Mouse (Mus musculus) intestine, embryonic 15.5 days (tissue): ENCODE measurements around the gene Bcar1. TPM values are rescaled to one million over a fixed set of nuclear protein-coding genes. Genes with fewer than 3 reads are reported as not detected.

Experiments
- ATAC-seq: fragments of 200-750 bp; cut with Nextera tagmentation; 2 replicates; pipeline ENCODE4 v1.8.0; 2017; ENCODE audit warnings: moderate TSS enrichment, moderate library complexity
- H3K27ac ChIP-seq: fragments of 300-500 bp; sonication (generic); 2 replicates; pipeline ENCODE4 v1.5.1; 2015; ENCODE audit warnings: mild to moderate bottlenecking, inconsistent platforms
- H3K27me3 ChIP-seq: fragments of 300-500 bp; sonication (generic); replicated peaks from 2 replicates; pipeline ENCODE4 v1.6.1; 2015; ENCODE audit warnings: inconsistent platforms
- H3K36me3 ChIP-seq: fragments of 300-500 bp; sonication (generic); 2 replicates; pipeline ENCODE4 v1.6.1; 2015; ENCODE audit warnings: inconsistent platforms
- H3K4me1 ChIP-seq: fragments of 300-500 bp; sonication (generic); replicated peaks from 2 replicates; pipeline ENCODE4 v1.6.1; 2015; ENCODE audit warnings: inconsistent platforms
- H3K4me2 ChIP-seq: fragments of 300-500 bp; sonication (generic); replicated peaks from 2 replicates; pipeline ENCODE4 v1.6.1; 2015; ENCODE audit warnings: mild to moderate bottlenecking, inconsistent platforms
- H3K4me3 ChIP-seq: fragments of 300-500 bp; sonication (generic); replicated peaks from 2 replicates; pipeline ENCODE4 v1.5.1; 2015; ENCODE audit warnings: inconsistent platforms
- H3K9ac ChIP-seq: fragments of 300-500 bp; sonication (generic); 2 replicates; pipeline ENCODE4 v1.6.1; 2015; ENCODE audit warnings: inconsistent platforms
- H3K9me3 ChIP-seq: fragments of 300-500 bp; sonication (generic); 2 replicates; pipeline ENCODE4 v1.6.1; 2016; ENCODE audit warnings: inconsistent platforms
- WGBS: fragments of 180-500 bp; shearing (Covaris S2); methylation state at CpG from one replicate; pipeline ENCODE4 v1.1.7; 2015; 5-methylcytosine and 5-hydroxymethylcytosine counted together
- polyA plus RNA-seq: library from polyadenylated mRNA; unstranded; fragments of >200 nt; fragmentation: Nextera tagmentation; extraction: Ambion mirVana; gene quantifications from 2 replicates; pipeline ENCODE4 v1.2.1, GENCODE M21; 2015

Bcar1 gene
- polyA plus RNA-seq, result 40.8 and 44.2 TPM in 2 replicates

GRCm38 (mm10) chr8:111743792-111744696 is at the start of gene Bcar1:
TSS of gene Bcar1 (minus strand) at chr8:111743809.
- peak; percentile 30 for ATAC-seq
- H3K4me2 ChIP-seq, result peak within 1 kb of the TSS; percentile 77
- peaks cover 66% of the 10 kb centered on the region for H3K4me1 ChIP-seq
- peak within 1 kb of the TSS; percentile 86 for H3K4me3 ChIP-seq
- H3K9ac ChIP-seq, result peak within 1 kb of the TSS; percentile 92
- H3K27me3 ChIP-seq, result no peaks in the 10 kb centered on the region
- no peaks in the 10 kb centered on the region for H3K9me3 ChIP-seq
- H3K27ac ChIP-seq, result peak within 1 kb of the TSS; percentile 82
- H3K36me3 ChIP-seq, result no peaks in the 10 kb centered on the region
- 11% methylated on average over 36 of the region's 40 CpGs for WGBS

DNA sequence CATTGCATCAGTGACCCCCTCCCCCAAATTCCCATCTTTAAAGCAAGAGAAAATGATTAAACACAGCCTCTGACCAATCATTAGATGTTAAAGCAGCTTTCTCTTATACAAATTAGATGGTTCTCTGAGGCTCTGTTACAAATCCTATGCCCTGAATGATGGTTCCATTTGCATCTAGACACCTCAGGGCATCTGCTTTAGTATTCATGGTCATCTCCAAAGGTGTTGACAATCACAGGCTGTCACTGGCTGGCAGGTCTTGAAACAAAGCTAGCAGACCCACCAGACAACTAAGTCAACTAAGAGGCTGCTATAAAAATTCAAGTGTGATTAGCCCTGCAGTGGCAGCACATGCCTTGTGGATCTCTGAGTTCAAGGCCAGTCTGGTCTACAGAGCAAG is 46.0 kb upstream of the Bcar1 start:
- H3K27me3 ChIP-seq, result no peaks in the 10 kb centered on the region
- no peak overlapping the region for H3K4me3 ChIP-seq
- H3K9ac ChIP-seq, result no peak overlapping the region
- no peak overlapping the region for H3K27ac ChIP-seq
- no peaks in the 10 kb centered on the region for H3K36me3 ChIP-seq
- H3K4me2 ChIP-seq, result no peak overlapping the region
- no peaks in the 10 kb centered on the region for H3K9me3 ChIP-seq
- no peak for ATAC-seq
- H3K4me1 ChIP-seq, result peaks cover 10% of the 10 kb centered on the region

GRCm38 (mm10) chr8:111789200-111789599 is 45.6 kb upstream of the Bcar1 start:
- ATAC-seq, result no peak
- no peaks in the 10 kb centered on the region for H3K27me3 ChIP-seq
- no peak overlapping the region for H3K9ac ChIP-seq
- H3K9me3 ChIP-seq, result no peaks in the 10 kb centered on the region
- H3K4me2 ChIP-seq, result no peak overlapping the region
- H3K4me1 ChIP-seq, result peaks cover 10% of the 10 kb centered on the region
- WGBS, result 55% methylated on average over 4 of the region's 4 CpGs
- H3K36me3 ChIP-seq, result no peaks in the 10 kb centered on the region
- no peak overlapping the region for H3K4me3 ChIP-seq
- no peak overlapping the region for H3K27ac ChIP-seq

GRCm38 (mm10) chr8:111788497-111788896 is 44.9 kb upstream of the Bcar1 start:
- Histone ChIP-seq H3K27ac (no peak overlapping the region), H3K4me1 (peaks cover 10% of the 10 kb centered on the region), H3K9me3 (no peaks in the 10 kb centered on the region), H3K4me2 (no peak overlapping the region), H3K27me3 (no peaks in the 10 kb centered on the region), H3K9ac (no peak overlapping the region), H3K36me3 (no peaks in the 10 kb centered on the region), H3K4me3 (no peak overlapping the region)
- WGBS, result 74% methylated on average over 3 of the region's 3 CpGs
- ATAC-seq, result no peak

DNA sequence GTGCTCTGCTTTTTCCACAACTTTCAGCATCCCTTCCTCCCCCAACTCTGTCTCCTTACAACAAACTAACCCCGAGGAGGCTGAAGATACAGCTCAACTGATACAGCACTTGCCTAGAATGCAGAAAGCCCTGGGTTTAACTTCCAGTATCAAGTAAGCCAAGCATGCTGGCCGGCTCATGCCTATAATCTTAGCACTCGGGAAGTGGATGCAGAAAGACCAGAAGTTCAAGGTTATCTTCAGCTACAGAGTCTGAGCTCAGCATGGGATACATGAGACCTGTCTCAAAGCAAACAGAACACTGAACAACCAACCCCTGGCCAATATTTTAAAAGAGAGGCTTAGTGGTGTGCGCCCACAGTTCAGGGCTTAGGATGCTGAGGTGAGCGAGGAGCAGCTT is 44.5 kb upstream of the Bcar1 start:
- no peak overlapping the region for H3K4me3 ChIP-seq
- 72% methylated on average over 5 of the region's 5 CpGs for WGBS
- peaks cover 10% of the 10 kb centered on the region for H3K4me1 ChIP-seq
- H3K27me3 ChIP-seq, result no peaks in the 10 kb centered on the region
- H3K27ac ChIP-seq, result no peak overlapping the region
- no peak for ATAC-seq
- H3K4me2 ChIP-seq, result no peak overlapping the region
- H3K36me3 ChIP-seq, result no peaks in the 10 kb centered on the region
- H3K9ac ChIP-seq, result no peak overlapping the region
- no peaks in the 10 kb centered on the region for H3K9me3 ChIP-seq

- Histone ChIP-seq H3K4me1 (peaks cover 7% of the 10 kb centered on the region), H3K9ac (no peak overlapping the region), H3K27ac (no peak overlapping the region), H3K9me3 (no peaks in the 10 kb centered on the region), H3K36me3 (no peaks in the 10 kb centered on the region), H3K4me3 (no peak overlapping the region), H3K27me3 (no peaks in the 10 kb centered on the region), H3K4me2 (no peak overlapping the region)
- no peak for ATAC-seq
- 47% methylated on average over 4 of the region's 4 CpGs for WGBS
Measured at GRCm38 (mm10) chr8:111787683-111788082, 44.1 kb upstream of the Bcar1 start.

- Histone ChIP-seq H3K9me3 (no peaks in the 10 kb centered on the region), H3K27me3 (no peaks in the 10 kb centered on the region), H3K27ac (no peak overlapping the region), H3K4me3 (no peak overlapping the region), H3K4me1 (peaks cover 7% of the 10 kb centered on the region), H3K4me2 (no peak overlapping the region), H3K36me3 (no peaks in the 10 kb centered on the region), H3K9ac (no peak overlapping the region)
- ATAC-seq, result no peak
- WGBS, result 64% methylated on average over 13 of the region's 13 CpGs
Measured at GRCm38 (mm10) chr8:111786701-111787588, 43.3 kb upstream of the Bcar1 start.

DNA sequence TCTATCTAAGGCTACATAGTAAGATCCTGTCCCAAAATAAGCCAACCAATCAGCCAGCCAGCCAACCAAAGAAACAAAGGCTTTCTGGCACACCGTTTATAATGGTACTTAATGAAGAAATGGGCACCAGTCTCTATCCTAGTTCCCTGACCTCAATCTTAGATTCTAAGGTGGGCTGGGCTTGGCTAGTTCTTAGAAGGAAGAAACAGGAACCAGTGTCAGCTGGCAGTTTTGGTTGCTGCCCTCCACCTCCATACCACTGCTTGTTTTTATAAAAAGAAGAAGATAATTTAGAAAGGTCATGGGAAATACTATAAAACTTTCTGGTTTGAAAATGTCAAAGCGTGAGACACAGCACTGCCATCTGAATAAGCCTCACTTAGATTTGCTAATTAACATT is 42.5 kb upstream of the Bcar1 start:
- H3K9me3 ChIP-seq, result no peaks in the 10 kb centered on the region
- no peak for ATAC-seq
- H3K4me1 ChIP-seq, result peaks cover 7% of the 10 kb centered on the region
- WGBS, result 89% methylated on average over 2 of the region's 2 CpGs
- no peak overlapping the region for H3K4me2 ChIP-seq
- no peak overlapping the region for H3K4me3 ChIP-seq
- H3K27me3 ChIP-seq, result no peaks in the 10 kb centered on the region
- no peak overlapping the region for H3K9ac ChIP-seq
- no peaks in the 10 kb centered on the region for H3K36me3 ChIP-seq
- H3K27ac ChIP-seq, result no peak overlapping the region

GRCm38 (mm10) chr8:111782671-111783394 is 39.2 kb upstream of the Bcar1 start:
- Histone ChIP-seq H3K9me3 (no peaks in the 10 kb centered on the region), H3K4me3 (no peak overlapping the region), H3K4me2 (no peak overlapping the region), H3K36me3 (0 out of 2 replicates have a peak, but pooled peaks cover 3% of the 10 kb centered on the region), H3K4me1 (peaks cover 3% of the 10 kb centered on the region), H3K27me3 (no peaks in the 10 kb centered on the region), H3K9ac (no peak overlapping the region), H3K27ac (no peak overlapping the region)
- 87% methylated on average over 9 of the region's 9 CpGs for WGBS
- no peak for ATAC-seq

DNA sequence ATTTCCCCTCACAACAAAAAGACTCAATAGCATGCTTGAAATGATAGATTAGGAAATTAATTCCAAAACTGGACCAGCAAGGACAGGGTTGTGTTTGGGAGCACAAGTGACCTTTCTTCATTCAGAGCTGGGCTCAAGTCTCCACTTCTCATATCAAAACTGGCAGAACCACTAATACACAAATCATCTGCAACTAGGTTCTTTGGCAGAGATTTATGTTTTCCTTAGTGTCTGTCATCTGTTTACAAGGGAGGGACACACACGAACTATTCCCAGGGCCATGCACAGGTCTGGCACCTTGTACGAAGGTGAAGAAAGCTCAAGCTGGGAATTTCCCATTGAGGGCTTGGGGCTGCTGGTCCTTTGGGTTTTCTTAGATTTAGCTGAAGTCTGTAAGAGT is 38.6 kb upstream of the Bcar1 start:
- Histone ChIP-seq H3K9ac (no peak overlapping the region), H3K4me2 (no peak overlapping the region), H3K36me3 (0 out of 2 replicates have a peak, but pooled peaks cover 3% of the 10 kb centered on the region), H3K4me1 (no peaks in the 10 kb centered on the region), H3K27me3 (no peaks in the 10 kb centered on the region), H3K9me3 (no peaks in the 10 kb centered on the region), H3K4me3 (no peak overlapping the region), H3K27ac (no peak overlapping the region)
- 73% methylated on average over 2 of the region's 2 CpGs for WGBS
- no peak for ATAC-seq

- H3K27ac ChIP-seq, result no peak overlapping the region
- H3K27me3 ChIP-seq, result no peaks in the 10 kb centered on the region
- 91% methylated on average over 10 of the region's 10 CpGs for WGBS
- H3K4me2 ChIP-seq, result no peak overlapping the region
- 0 out of 2 replicates have a peak, but pooled peaks cover 3% of the 10 kb centered on the region for H3K36me3 ChIP-seq
- ATAC-seq, result no peak
- no peak overlapping the region for H3K4me3 ChIP-seq
- H3K4me1 ChIP-seq, result no peaks in the 10 kb centered on the region
- no peaks in the 10 kb centered on the region for H3K9me3 ChIP-seq
- no peak overlapping the region for H3K9ac ChIP-seq
Measured at GRCm38 (mm10) chr8:111780697-111781424, 37.3 kb upstream of the Bcar1 start.
